Mouse (Mus musculus) heart, adult 2 months (tissue): ENCODE measurements around the gene Cygb. TPM values are rescaled to one million over a fixed set of nuclear protein-coding genes. Genes with fewer than 3 reads are reported as not detected.

Experiments
- DNase-seq, 2 experiments: peaks; one replicate each; pipeline ENCODE4 v3.0.0; 2021
- H3K27ac ChIP-seq: fragments of 200-600 bp; 2 replicates; pipeline ENCODE4 v1.8.1; 2022
- H3K27me3 ChIP-seq: fragments of 200-500 bp; 2 replicates; pipeline ENCODE4 v1.6.1; 2012; ENCODE audit warnings: mild to moderate bottlenecking, low read length, inconsistent platforms, mixed read lengths; ENCODE audit not compliant: control insufficient read depth, insufficient read depth
- H3K36me3 ChIP-seq: fragments of 200-500 bp; 2 replicates; pipeline ENCODE4 v1.6.1; 2012; ENCODE audit warnings: low read length, inconsistent platforms; ENCODE audit not compliant: control insufficient read depth, insufficient read depth
- H3K4me1 ChIP-seq: fragments of 200-500 bp; 2 replicates; pipeline ENCODE4 v1.6.1; 2011; ENCODE audit warnings: low read length; ENCODE audit not compliant: control insufficient read depth, insufficient read depth
- H3K4me3 ChIP-seq: fragments of 200-600 bp; 2 replicates; pipeline ENCODE4 v1.8.1; 2022
- H3K79me2 ChIP-seq: fragments of 200-500 bp; replicated peaks from 2 replicates; pipeline ENCODE4 v1.6.1; 2012; ENCODE audit warnings: mild to moderate bottlenecking, inconsistent platforms, low read length, moderate library complexity, mixed read lengths; ENCODE audit not compliant: control insufficient read depth, insufficient read depth
- H3K9ac ChIP-seq: fragments of 200-500 bp; 2 replicates; pipeline ENCODE4 v1.6.1; 2012; ENCODE audit warnings: low read depth, mild to moderate bottlenecking, control low read depth, inconsistent platforms, low read length, mixed read lengths
- CTCF ChIP-seq: fragments of 200-600 bp; IDR thresholded peaks from 2 replicates; pipeline ENCODE4 v1.8.1; 2022; ENCODE audit warnings: antibody characterized with exemption, mild to moderate bottlenecking, moderate library complexity
- EP300 ChIP-seq: fragments of 200-500 bp; IDR thresholded peaks from 2 replicates; pipeline ENCODE4 v1.6.1; 2011; ENCODE audit warnings: low read depth, low read length, control low read depth; ENCODE audit not compliant: insufficient read depth
- POLR2A ChIP-seq: fragments of 200-500 bp; IDR thresholded peaks from 2 replicates; pipeline ENCODE4 v1.6.1; 2011; ENCODE audit warnings: mild to moderate bottlenecking, low read depth, low read length, control low read depth; ENCODE audit not compliant: insufficient read depth
- WGBS: fragments of 180-500 bp; shearing (Covaris S2); methylation state at CpG from one replicate; pipeline ENCODE4 v1.1.7; 2018; 5-methylcytosine and 5-hydroxymethylcytosine counted together
- intact Hi-C: fragments of 180-260 bp; cut with DNase I; formaldehyde crosslinking; loops from one replicate; pipeline ENCODE4 v1.15.1; 2025
- polyA plus RNA-seq: library from polyadenylated mRNA; depleted of rRNA; stranded (reverse); fragments of >200 nt; gene quantifications from 2 replicates; pipeline ENCODE4 v1.2.3, GENCODE M21; 2012
- total RNA-seq, 2 experiments: library from RNA; stranded (reverse); gene quantifications; 2 replicates each; pipeline ENCODE4 v1.2.3; 2021

Cygb gene
- total and polyA plus RNA-seq, 3 experiments, result 42.5 to 55.0 (median 50.3) TPM

- H3K4me3 ChIP-seq, result peak overlapping the region; percentile 1; the same call in 1 of the 2 replicates
- peaks cover 8% of the 10 kb centered on the region for H3K79me2 ChIP-seq
- TF ChIP-seq EP300 (no peak), POLR2A (no peak), CTCF (no peak)
- no peaks in the 10 kb centered on the region for H3K27me3 ChIP-seq
- peak overlapping the region; percentile 96 for H3K27ac ChIP-seq
- WGBS, result 30% methylated on average over 9 of the region's 9 CpGs
- no peak for DNase-seq
- H3K9ac ChIP-seq, result no peak overlapping the region
- peaks cover 2% of the 10 kb centered on the region; the same call in 1 of the 2 replicates for H3K36me3 ChIP-seq
- intact Hi-C loops, result no loop called here
- H3K4me1 ChIP-seq, result peaks cover 65% of the 10 kb centered on the region
These were observed 34.0 kb downstream of the Cygb start for GRCm38 (mm10) chr11:116620073-116620472.

- no peak for DNase-seq
- Histone ChIP-seq H3K36me3 (peaks cover 2% of the 10 kb centered on the region; the same call in 1 of the 2 replicates), H3K9ac (no peak overlapping the region), H3K27me3 (no peaks in the 10 kb centered on the region), H3K4me3 (no peak overlapping the region), H3K79me2 (peaks cover 8% of the 10 kb centered on the region), H3K27ac (peak overlapping the region; percentile 96; the same call in 1 of the 2 replicates), H3K4me1 (peaks cover 69% of the 10 kb centered on the region)
- WGBS, result 60% methylated on average over 8 of the region's 8 CpGs
- intact Hi-C loops, result no loop called here
- TF ChIP-seq EP300 (no peak), CTCF (no peak), POLR2A (no peak)
These were observed 34.6 kb downstream of the Cygb start for GRCm38 (mm10) chr11:116619561-116619960.

GRCm38 (mm10) chr11:116619156-116619555 lies 35.0 kb downstream of the Cygb start:
- 73% methylated on average over 7 of the region's 7 CpGs for WGBS
- no peak overlapping the region for H3K4me3 ChIP-seq
- DNase-seq, result peak; percentile 53 to 56
- intact Hi-C loops, result no loop called here
- TF ChIP-seq EP300 (no peak), POLR2A (no peak), CTCF (no peak)
- no peak overlapping the region for H3K9ac ChIP-seq
- H3K79me2 ChIP-seq, result peaks cover 8% of the 10 kb centered on the region
- peak overlapping the region; percentile 27; the same call in 1 of the 2 replicates for H3K27ac ChIP-seq
- H3K36me3 ChIP-seq, result peaks cover 2% of the 10 kb centered on the region; the same call in 1 of the 2 replicates
- H3K27me3 ChIP-seq, result no peaks in the 10 kb centered on the region
- peaks cover 68% of the 10 kb centered on the region for H3K4me1 ChIP-seq

GRCm38 (mm10) chr11:116618666-116619065 lies 35.4 kb downstream of the Cygb start:
- WGBS, result 87% methylated on average over 7 of the region's 7 CpGs
- intact Hi-C loops, result no loop called here

GRCm38 (mm10) chr11:116617641-116618040 lies 36.5 kb downstream of the Cygb start:
- H3K4me3 ChIP-seq, result no peak overlapping the region
- 65% methylated on average over 7 of the region's 7 CpGs for WGBS
- TF ChIP-seq CTCF (no peak), EP300 (no peak), POLR2A (no peak)

More at GRCm38 (mm10) chr11:116618666-116619065, 35.4 kb downstream of the Cygb start:
- H3K4me3 ChIP-seq, result no peak overlapping the region
- H3K36me3 ChIP-seq, result peaks cover 2% of the 10 kb centered on the region; the same call in 1 of the 2 replicates
- no peaks in the 10 kb centered on the region for H3K27me3 ChIP-seq
- peaks cover 68% of the 10 kb centered on the region for H3K4me1 ChIP-seq
- peaks cover 8% of the 10 kb centered on the region for H3K79me2 ChIP-seq
- no peak overlapping the region for H3K9ac ChIP-seq
- peak overlapping the region; percentile 27; the same call in 1 of the 2 replicates for H3K27ac ChIP-seq
- TF ChIP-seq EP300, result no peak
- DNase-seq, result no peak

GRCm38 (mm10) chr11:116616438-116617118 lies 37.5 kb downstream of the Cygb start:
- H3K4me3 ChIP-seq, result peak overlapping the region; percentile 18; the same call in 1 of the 2 replicates
- intact Hi-C loops, result no loop called here
- peaks cover 57% of the 10 kb centered on the region for H3K4me1 ChIP-seq
- peaks cover 6% of the 10 kb centered on the region for H3K79me2 ChIP-seq
- H3K27me3 ChIP-seq, result no peaks in the 10 kb centered on the region
- H3K9ac ChIP-seq, result peak overlapping the region; percentile 28
- peak overlapping the region; percentile 90 for H3K27ac ChIP-seq
- TF ChIP-seq CTCF, result no peak; the same call in 1 of the 2 replicates
- no peak for TF ChIP-seq EP300
- no peak for TF ChIP-seq POLR2A
- DNase-seq, result peak; percentile 44 to 47
- 54% methylated on average over 10 of the region's 10 CpGs for WGBS
- peaks cover 2% of the 10 kb centered on the region; the same call in 1 of the 2 replicates for H3K36me3 ChIP-seq

More at GRCm38 (mm10) chr11:116617641-116618040, 36.5 kb downstream of the Cygb start:
- peaks cover 65% of the 10 kb centered on the region for H3K4me1 ChIP-seq
- intact Hi-C loops, result no loop called here
- no peak overlapping the region for H3K9ac ChIP-seq
- DNase-seq, result peak; percentile 50 to 54
- no peaks in the 10 kb centered on the region for H3K27me3 ChIP-seq
- peak overlapping the region; percentile 36 for H3K27ac ChIP-seq
- peaks cover 6% of the 10 kb centered on the region for H3K79me2 ChIP-seq
- H3K36me3 ChIP-seq, result peaks cover 2% of the 10 kb centered on the region; the same call in 1 of the 2 replicates
